Mouse (Mus musculus) B cell, adult 67 days (primary cell): ENCODE results near the gene Cdc42. TPM values are rescaled to one million over a fixed set of nuclear protein-coding genes. Genes with fewer than 3 reads are reported as not detected.

Experiments used
- total RNA-seq, 2 experiments: library from RNA; stranded (reverse); gene quantifications; 4 replicates each; pipeline ENCODE4 v1.2.4; 2023

Cdc42 gene
- 100 to 1,000 TPM; 455 to 476 TPM for total RNA-seq

GRCm38 (mm10) chr4:137357517-137358254 lies at the start of gene Cdc42:
TSS of gene Cdc42 (minus strand) at chr4:137357720.

DNA sequence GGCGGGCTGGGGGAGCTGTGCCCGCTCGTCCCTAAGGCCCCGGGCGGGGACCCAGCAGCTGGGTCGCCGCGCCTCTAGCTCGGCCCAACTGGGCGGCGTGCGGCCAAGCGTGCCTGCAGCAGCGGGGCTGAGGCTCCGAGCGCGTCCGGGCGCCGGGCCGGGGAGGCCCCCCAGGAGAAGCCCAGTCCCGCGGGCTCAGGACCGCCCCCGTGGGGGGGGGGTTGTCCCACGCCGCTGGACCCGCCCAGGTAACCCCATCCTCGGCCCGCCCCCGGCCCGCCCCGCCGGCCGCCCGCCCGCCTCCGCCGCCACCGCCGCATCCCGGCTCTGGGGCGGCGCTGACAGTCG lies 80.4 kb downstream of the Cdc42 start, which contains the start of gene Wnt4:
Gene Wnt4, plus strand, starts transcription at position 324 of the 348 bp plus-strand sequence.

Other genes with a start within 250 kb of the Cdc42 start
- gene Wnt4, start 80.2 kb downstream of the Cdc42 start, total RNA-seq, result under 1 TPM in 1 of 2 experiments, not detected in 1; 0.29 TPM
- gene Cela3a, start 52.1 kb upstream of the Cdc42 start, total RNA-seq, result not detected
- not detected for gene Cela3b, start 72.8 kb upstream of the Cdc42 start, total RNA-seq
- not detected for gene 1700013G24Rik, start 95.6 kb upstream of the Cdc42 start, total RNA-seq
- gene Hspg2, start 111.0 kb upstream of the Cdc42 start, total RNA-seq, result 1 to 10 TPM; 1.3 to 3.9 TPM
- not detected for gene Ldlrad2, start 216.8 kb upstream of the Cdc42 start, total RNA-seq
- gene Usp48, start 236.0 kb upstream of the Cdc42 start, total RNA-seq, result 100 to 1,000 TPM; 231 to 246 TPM